Mouse (Mus musculus) heart, postnatal 25 days (tissue): ENCODE measurements around the gene Fam71e1. TPM values are rescaled to one million over a fixed set of nuclear protein-coding genes. Genes with fewer than 3 reads are reported as not detected.

Experiments used
- DNase-seq: peaks from one replicate; pipeline ENCODE4 v3.0.0; 2022; ENCODE audit warnings: low spot score
- intact Hi-C: fragments of 180-260 bp; cut with DNase I; formaldehyde crosslinking; loops from one replicate; pipeline ENCODE4 v1.15.1; 2025
- total RNA-seq, 2 experiments: library from RNA; stranded (reverse); gene quantifications; 2 replicates each; pipeline ENCODE4 v1.2.3; 2021

The Fam71e1 gene
- 1 to 10 TPM; 3.7 to 4.0 TPM for total RNA-seq

DNA sequence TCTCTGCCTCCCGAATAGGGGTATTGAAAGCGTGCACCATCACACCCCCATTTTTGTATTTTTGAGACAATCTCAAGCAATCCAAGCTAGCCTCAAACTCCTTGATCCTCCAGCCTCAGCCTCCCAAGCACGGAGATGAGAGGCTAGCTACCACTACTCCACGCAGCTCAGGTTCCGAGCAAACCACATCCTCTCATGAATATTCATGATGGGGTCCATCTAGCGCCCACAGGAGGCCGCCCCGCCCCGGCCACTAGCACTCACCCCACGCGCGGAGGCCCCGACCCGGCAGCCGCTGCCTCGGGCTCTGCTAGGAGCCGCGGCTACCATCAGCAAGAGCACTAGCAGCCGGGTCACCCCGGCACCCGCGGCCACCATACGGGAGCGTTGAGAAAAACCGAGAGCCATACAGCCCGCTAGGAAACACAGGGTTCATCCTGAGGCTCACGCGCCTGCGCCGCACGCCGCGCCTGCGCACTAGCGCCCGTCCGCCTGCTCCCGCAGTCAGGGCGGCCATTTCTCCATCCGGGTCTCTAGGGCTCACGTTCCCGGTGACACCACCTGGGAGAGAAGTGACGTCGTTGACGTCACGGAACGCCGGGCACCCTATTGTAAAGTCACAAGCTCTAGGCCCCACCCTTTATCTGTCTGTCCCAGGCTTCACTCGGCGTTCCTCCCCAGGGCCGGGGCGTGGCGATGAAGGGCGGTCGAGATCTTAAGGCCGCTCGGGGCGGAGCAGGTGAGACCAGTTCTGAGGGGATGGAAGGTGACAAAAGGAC, at the start of gene Fam71e1, which contains the start of gene Emc10:
Gene Fam71e1, plus strand, starts transcription at position 590 of the 779 bp plus-strand sequence.
Gene Emc10, minus strand, starts transcription at position 538 of the 779 bp plus-strand sequence.
- intact Hi-C loops: loop anchor here (2.0 kb wide), 1 partner anchor 27 kb away; no protein-coding TSS in a partner anchor
- peak; percentile 92 for DNase-seq

GRCm38 (mm10) chr7:44453256-44453655, 43.1 kb upstream of the Fam71e1 start:
- intact Hi-C loops: no loop called here
- no peak for DNase-seq

GRCm38 (mm10) chr7:44456302-44456701, 40.1 kb upstream of the Fam71e1 start:
- no peak for DNase-seq
- intact Hi-C loops: no loop called here

- intact Hi-C loops: no loop called here
- DNase-seq: no peak
These were observed 36.3 kb upstream of the Fam71e1 start for GRCm38 (mm10) chr7:44460067-44460466.

GRCm38 (mm10) chr7:44460767-44461502, 35.4 kb upstream of the Fam71e1 start:
- intact Hi-C loops: no loop called here
- DNase-seq: no peak

DNA sequence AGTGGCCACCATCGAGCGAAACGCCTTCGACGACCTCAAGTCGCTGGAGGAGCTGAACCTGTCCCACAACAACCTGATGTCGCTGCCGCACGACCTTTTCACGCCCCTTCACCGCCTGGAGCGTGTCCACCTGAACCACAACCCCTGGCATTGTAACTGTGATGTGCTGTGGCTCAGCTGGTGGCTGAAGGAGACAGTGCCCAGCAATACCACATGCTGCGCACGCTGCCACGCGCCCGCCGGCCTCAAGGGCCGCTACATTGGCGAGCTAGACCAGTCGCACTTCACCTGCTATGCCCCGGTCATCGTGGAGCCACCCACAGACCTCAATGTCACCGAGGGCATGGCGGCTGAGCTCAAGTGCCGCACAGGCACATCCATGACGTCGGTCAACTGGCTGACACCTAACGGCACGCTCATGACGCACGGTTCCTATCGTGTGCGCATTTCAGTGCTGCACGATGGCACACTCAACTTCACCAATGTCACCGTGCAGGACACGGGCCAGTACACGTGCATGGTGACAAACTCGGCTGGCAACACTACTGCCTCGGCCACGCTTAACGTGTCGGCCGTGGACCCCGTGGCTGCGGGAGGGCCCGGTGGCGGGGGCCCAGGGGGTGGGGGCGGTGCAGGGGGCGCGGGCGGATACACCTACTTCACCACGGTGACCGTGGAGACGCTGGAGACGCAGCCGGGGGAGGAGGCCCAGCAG, 34.7 kb upstream of the Fam71e1 start:
- no peak for DNase-seq
- intact Hi-C loops: no loop called here

- no peak for DNase-seq
- intact Hi-C loops: no loop called here
These were observed 33.9 kb upstream of the Fam71e1 start for GRCm38 (mm10) chr7:44462218-44463055.

DNA sequence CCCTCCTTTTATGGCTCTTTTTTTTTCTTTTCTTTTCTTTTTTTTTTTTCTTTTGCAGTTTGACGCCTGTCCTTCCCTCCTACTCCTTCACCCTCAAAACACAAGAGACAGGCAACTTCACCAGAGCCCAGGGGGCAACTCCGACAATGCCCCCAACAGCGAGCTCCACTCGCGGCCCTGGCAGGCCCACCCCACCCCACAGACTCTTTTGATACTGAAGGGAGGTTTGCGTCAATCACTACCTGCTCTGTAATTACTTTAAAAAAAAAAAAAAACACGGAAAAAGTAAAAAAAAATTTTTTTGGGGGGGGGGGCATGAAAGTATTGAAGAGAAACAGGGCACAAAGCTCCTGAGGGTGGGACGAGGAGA, 33.3 kb upstream of the Fam71e1 start:
- intact Hi-C loops: no loop called here
- DNase-seq: no peak

DNA sequence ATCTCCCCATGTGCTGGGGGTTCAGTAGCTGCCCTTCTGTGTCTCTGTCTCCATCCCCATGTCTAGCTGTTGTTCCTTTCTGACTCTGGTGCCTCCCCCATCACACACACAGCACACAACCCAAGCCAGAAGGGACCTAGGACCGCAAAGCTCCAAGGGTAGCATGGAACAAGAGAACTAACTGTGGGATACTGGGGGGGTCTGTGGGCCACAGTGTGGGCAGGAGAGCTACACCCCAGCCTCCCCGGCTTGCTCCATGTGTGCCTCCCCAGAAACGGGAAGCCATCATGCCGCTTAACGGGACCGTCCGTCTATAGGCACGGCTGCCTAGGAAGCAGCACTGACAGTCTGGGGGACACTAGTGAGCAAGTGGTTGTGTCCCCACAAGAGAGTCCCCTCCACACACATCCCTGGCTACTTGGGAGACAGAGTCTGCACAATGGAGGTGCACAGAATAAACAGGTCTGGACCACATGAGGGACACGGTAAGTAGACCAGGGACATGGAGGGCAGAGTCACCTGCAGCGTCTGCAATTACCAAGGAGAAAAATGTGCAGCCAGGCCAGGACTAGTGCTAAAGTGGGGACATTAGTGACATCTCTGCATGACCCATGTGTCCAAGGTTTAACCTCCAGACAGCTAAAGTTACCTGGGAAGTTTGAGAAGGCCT, 32.7 kb upstream of the Fam71e1 start:
- intact Hi-C loops: no loop called here
- DNase-seq: no peak

DNA sequence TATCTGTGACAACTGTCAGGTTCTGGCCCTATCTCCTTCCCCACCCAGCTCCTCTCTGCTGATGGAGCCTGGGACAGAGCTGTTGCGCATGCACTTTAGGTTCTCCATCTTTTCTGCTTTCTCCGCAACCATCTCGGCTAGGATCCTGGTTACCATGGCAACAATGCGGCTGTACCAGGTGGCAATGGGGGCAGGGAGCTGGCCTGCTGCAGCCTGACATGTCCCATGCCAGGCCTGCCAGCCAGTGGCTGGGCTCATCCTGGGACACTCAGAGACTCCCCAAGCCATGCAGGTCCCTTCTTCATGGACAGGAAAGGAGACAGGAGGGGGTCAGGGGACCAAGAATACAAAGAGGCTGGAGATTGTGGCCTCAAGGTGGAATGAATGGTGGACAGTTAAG, 31.9 kb upstream of the Fam71e1 start:
- intact Hi-C loops: no loop called here
- DNase-seq: no peak

DNA sequence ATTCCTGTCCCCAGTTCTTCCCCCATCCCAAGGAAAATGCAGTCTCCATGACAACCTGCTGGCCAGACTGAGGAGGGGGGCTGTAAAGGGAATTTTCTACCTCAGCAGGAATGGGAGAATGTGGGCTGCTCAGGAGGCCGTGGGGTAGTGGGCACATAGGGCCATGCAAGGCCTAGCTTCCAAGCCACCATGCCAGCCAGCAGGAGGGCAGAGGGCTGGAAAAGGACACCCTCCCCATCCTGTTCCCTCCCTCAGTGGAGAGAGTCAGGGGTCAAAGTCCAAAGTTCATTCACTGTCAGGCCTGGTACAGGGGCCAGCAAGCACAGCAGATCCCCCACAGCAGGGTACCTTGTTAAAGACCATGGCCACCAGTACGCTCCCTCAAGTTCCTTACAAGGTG, 31.3 kb upstream of the Fam71e1 start, which contains the start of gene Aspdh:
Gene Aspdh, plus strand, starts transcription at position 281 of the 400 bp plus-strand sequence.
- intact Hi-C loops: no loop called here
- DNase-seq: no peak

GRCm38 (mm10) chr7:44466006-44466887, 30.1 kb upstream of the Fam71e1 start:
- DNase-seq: no peak
- intact Hi-C loops: no loop called here

DNA sequence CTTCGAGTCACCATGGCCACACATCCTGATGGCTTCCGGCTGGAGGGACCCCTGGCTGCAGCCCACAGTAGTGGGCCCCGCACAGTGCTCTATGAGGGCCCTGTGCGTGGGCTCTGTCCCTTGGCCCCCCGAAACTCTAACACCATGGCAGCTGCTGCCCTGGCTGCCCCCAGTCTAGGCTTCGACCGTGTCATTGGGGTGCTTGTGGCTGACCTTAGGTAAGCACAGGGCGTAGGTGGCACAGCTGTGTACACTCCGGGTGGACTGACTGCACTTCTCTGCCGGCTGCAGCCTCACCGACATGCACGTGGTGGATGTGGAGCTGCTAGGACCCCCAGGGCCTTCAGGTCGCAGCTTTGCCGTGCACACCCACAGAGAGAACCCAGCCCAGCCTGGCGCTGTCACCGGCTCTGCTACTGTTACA, 29.5 kb upstream of the Fam71e1 start:
- no peak for DNase-seq
- intact Hi-C loops: no loop called here

GRCm38 (mm10) chr7:44467811-44468411, 28.5 kb upstream of the Fam71e1 start, which contains the start of gene Josd2:
Gene Josd2, plus strand, starts transcription at chr7:44467980.
- intact Hi-C loops: loop anchor here (2.0 kb wide), 1 partner anchor 27 kb away; no protein-coding TSS in a partner anchor
- peak; percentile 94 for DNase-seq

DNA sequence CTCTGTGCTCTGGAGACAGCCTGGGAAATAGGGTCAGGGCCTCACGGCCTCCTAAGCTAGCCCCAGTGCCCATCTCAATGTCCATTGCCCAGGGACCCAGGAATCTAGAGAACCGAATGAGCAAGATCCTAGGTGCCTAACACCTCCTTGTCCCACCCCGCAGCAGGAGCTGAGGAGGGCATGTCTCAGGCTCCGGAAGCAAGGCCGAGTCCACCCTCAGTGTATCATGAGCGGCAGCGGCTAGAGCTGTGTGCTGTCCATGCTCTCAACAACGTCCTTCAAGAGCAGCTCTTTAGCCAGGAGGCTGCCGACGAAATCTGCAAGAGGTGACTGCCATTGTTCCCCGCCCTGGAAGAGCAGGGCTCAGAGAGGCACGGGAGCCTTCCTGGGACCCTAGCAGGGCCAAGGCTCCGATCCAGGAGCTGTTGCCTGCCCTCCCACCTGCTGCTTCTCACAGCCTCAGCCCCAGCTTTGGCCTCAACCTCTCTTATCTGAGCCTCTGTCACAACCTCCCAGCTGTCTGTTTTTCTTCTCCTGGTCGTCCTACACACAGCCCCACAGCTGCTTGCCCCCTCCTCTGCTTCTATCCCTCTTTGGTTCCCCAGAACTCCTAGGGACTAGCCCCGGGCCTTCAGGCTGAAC, 27.6 kb upstream of the Fam71e1 start:
- intact Hi-C loops: loop anchor here (2.0 kb wide), 1 partner anchor 26 kb away; no protein-coding TSS in a partner anchor
- no peak for DNase-seq

DNA sequence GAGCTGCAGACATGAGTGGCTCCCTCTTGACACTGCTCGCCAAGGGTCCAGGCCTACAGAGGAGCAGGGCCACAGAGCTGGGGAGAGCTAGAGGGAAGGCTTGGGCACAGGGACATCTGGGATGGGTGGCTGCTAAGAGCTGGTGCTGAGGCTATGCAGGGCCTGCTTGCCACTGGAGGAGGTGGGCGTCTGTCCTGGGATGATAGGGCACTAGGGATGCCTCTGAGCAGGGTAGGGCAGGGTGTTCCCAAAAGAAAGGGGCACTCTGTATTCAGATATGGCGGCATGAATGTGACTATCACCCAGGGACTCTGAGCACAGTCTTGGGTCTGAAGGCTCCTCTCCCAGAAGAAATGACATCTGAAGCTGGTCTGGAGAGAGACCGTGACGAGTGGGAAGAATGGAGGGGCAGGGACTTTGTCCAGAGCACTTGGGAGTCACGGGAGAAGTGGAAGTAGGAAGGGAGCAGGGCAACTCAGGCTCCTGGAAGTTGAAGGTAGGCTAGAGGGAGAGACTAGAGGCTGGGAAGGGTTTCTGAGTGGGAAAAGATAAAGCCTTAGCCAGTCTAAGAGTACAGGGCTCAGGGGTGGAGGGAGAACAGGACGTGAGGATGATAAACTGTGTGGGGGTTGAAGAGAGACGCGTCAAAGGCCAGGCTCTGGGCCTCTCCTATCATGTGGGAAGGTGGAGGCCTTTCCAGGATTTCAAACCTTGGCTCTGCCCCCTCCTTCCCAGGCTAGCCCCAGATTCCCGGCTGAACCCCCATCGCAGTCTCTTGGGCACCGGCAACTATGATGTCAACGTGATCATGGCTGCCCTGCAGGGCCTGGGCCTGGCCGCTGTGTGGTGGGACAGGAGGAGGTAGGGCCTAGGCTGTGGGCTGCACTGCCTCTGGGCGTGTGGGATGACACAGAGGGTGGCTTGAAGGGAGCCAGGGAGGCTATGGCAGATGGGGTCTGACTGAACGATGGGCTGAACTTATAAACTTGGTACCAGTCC, 26.4 kb upstream of the Fam71e1 start:
- DNase-seq: no peak
- intact Hi-C loops: loop anchor here (2.0 kb wide), 1 partner anchor 25 kb away; no protein-coding TSS in a partner anchor
